Mouse (Mus musculus) CH12.LX (cell line): Measurements from ENCODE around the gene Hist1h4b.

Experiments used
- CTCF ChIP-seq, 2 experiments: IDR thresholded peaks in 1 of 2; conservative IDR thresholded peaks in 1 of 2; 2 replicates each; pipeline ENCODE4 v1.5.1; 2011 to 2012; ENCODE audit warnings: low read depth in 2 of 2, low read length in 2 of 2, improper control_type of control experiment in 1 of 2, inconsistent platforms in 1 of 2, mild to moderate bottlenecking in 1 of 2, moderate library complexity in 1 of 2
- EP300 ChIP-seq: IDR thresholded peaks from 2 replicates; pipeline ENCODE4 v1.6.1; 2011; ENCODE audit warnings: low read length, improper control_type of control experiment
- MXI1 ChIP-seq: IDR thresholded peaks from 2 replicates; pipeline ENCODE4 v1.6.1; 2011; ENCODE audit warnings: mild to moderate bottlenecking, low read depth, low read length, improper control_type of control experiment
- POLR2A ChIP-seq: IDR thresholded peaks from 2 replicates; pipeline ENCODE4 v1.6.1; 2011; ENCODE audit warnings: low read depth, mild to moderate bottlenecking, improper control_type of control experiment, low read length
- RAD21 ChIP-seq: IDR thresholded peaks from 2 replicates; pipeline ENCODE4 v1.6.1; 2011; ENCODE audit warnings: low read depth, mild to moderate bottlenecking, low read length, improper control_type of control experiment, moderate library complexity
- TBP ChIP-seq: conservative IDR thresholded peaks from 2 replicates; pipeline ENCODE4 v1.6.1; 2011; ENCODE audit warnings: low read depth, low read length, improper control_type of control experiment
- TCF12 ChIP-seq: IDR thresholded peaks from 2 replicates; pipeline ENCODE4 v1.6.1; 2014; ENCODE audit warnings: low read depth, mild to moderate bottlenecking, inconsistent platforms, low read length, improper control_type of control experiment
- UBTF ChIP-seq: IDR thresholded peaks from 2 replicates; pipeline ENCODE4 v1.6.1; 2012; ENCODE audit warnings: low read depth, mild to moderate bottlenecking, inconsistent platforms, low read length, improper control_type of control experiment, moderate library complexity
- USF1 ChIP-seq: IDR thresholded peaks from 2 replicates; pipeline ENCODE4 v1.6.1; 2014; ENCODE audit warnings: low read depth, mild to moderate bottlenecking, inconsistent platforms, low read length, improper control_type of control experiment

DNA sequence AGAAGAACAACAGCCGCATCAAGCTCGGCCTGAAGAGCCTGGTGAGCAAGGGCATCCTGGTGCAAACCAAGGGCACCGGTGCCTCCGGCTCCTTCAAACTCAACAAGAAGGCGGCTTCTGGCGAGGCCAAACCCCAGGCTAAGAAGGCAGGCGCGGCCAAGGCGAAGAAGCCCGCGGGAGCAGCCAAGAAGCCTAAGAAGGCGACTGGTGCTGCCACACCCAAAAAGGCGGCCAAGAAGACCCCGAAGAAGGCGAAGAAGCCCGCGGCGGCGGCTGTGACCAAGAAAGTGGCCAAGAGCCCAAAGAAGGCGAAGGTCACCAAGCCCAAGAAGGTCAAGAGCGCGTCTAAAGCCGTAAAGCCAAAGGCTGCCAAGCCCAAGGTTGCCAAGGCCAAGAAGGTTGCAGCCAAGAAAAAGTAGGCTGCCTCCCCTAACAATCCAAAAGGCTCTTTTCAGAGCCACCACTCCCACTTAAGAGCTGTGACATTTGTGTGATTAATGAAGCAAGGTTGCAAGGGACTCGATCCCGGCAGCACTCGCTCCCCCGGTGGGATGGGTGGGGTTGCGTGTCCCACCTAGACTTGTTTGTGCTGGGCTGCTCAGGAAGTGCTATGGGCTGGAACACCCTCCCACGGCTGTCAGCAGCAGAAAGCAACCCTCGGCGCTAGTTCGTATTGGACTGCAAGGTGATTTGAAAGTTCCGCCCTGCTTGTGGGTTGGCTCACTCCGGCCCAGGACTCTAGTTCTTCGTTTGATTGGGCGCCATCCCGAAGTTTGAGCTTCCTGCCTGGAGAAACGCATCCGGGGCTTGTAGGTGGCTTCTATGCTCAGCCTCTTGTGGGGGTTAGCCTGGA, 17.5 kb upstream of the Hist1h4b start:
- TF ChIP-seq USF1 (no peak; the same call in 1 of the 2 replicates), UBTF (peak; percentile 99), POLR2A (peak; percentile 95), TBP (no peak), EP300 (no peak), TCF12 (peak; percentile 44; the same call in 1 of the 2 replicates), CTCF (conservative IDR thresholded peaks at IDR 0.05 in 1 of 2, IDR thresholded peaks at IDR 0.05 in 1 of 2; ENCODE audit: low read depth in 2 of 2, low read length in 2 of 2) (no peak), MXI1 (peak; percentile 84), RAD21 (no peak)
